Mouse (Mus musculus) heart, postnatal 4 days (tissue): Measurements from ENCODE around the gene Ehbp1. TPM values are rescaled to one million over a fixed set of nuclear protein-coding genes. Genes with fewer than 3 reads are reported as not detected.

ENCODE experiments used
- DNase-seq: peaks from one replicate; pipeline ENCODE4 v3.0.0; 2021
- total RNA-seq, 2 experiments: library from RNA; stranded (reverse); gene quantifications; 2 replicates each; pipeline ENCODE4 v1.2.3; 2021

Ehbp1 gene
- total RNA-seq, 2 experiments from 2014 or later, result 154 to 156 TPM

GRCm38 (mm10) chr11:21999396-22000315 lies 342.4 kb downstream of the Ehbp1 start:
- DNase-seq, result no peak

GRCm38 (mm10) chr11:21998141-21999047 lies 343.7 kb downstream of the Ehbp1 start:
- no peak for DNase-seq

GRCm38 (mm10) chr11:21997561-21998140 lies 344.4 kb downstream of the Ehbp1 start:
- no peak for DNase-seq

- DNase-seq, result peak; percentile 39
Observed at GRCm38 (mm10) chr11:21996661-21997560, 345.2 kb downstream of the Ehbp1 start.

- DNase-seq, result no peak
Observed at GRCm38 (mm10) chr11:21996325-21996647, 345.8 kb downstream of the Ehbp1 start.

GRCm38 (mm10) chr11:21995534-21996324 lies 346.4 kb downstream of the Ehbp1 start:
- DNase-seq, result no peak

GRCm38 (mm10) chr11:21994377-21995370 lies 347.4 kb downstream of the Ehbp1 start:
- DNase-seq, result no peak

GRCm38 (mm10) chr11:21993597-21994376 lies 348.3 kb downstream of the Ehbp1 start:
- peak; percentile 51 for DNase-seq

GRCm38 (mm10) chr11:21992761-21993596 lies 349.1 kb downstream of the Ehbp1 start:
- DNase-seq, result peak; percentile 15

GRCm38 (mm10) chr11:21988398-21988946 lies 353.6 kb downstream of the Ehbp1 start:
- no peak for DNase-seq

- no peak for DNase-seq
Observed at GRCm38 (mm10) chr11:21985118-21985517, 357.0 kb downstream of the Ehbp1 start.

GRCm38 (mm10) chr11:21974005-21974531 lies 368.0 kb downstream of the Ehbp1 start:
- peak; percentile 8 for DNase-seq

GRCm38 (mm10) chr11:21973597-21973996 lies 368.5 kb downstream of the Ehbp1 start:
- no peak for DNase-seq

- DNase-seq, result no peak
Observed at GRCm38 (mm10) chr11:21968922-21969321, 373.2 kb downstream of the Ehbp1 start.
